Mouse (Mus musculus) lung, postnatal 25 days (tissue): Measurements from ENCODE around the gene Zbtb8b.
A peak's percentile ranks its signal among the peaks of the same experiment; 100 is the strongest.
"Not testable (repeated sequence)": the region's sequence is repeated elsewhere in the genome, so short reads cannot be mapped to it uniquely, and the experiment has no call there.

Experiments
- DNase-seq: peaks from one replicate; pipeline ENCODE4 v3.0.0; 2022; ENCODE audit warnings: low spot score

Gene Zbtb8b

DNA sequence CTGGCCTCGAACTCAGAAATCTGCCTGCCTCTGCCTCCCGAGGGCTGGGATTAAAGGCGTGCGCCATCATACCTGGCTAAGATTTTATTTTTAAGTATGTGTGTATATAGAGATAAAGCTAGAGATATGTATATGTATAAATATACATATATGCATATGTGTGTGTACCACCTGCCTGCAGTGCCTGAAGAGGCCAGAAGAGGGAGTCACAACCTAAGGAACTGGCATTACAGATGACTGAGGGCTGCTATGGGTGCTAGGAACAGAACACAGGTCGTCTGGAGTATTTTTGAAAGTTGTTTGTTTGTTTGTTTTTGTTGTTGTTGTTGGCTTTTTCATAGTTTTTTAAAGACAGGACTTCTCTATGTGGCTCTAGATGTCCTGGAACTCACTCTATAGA lies 24.8 kb downstream of the Zbtb8b start:
- DNase-seq, result no peak

DNA sequence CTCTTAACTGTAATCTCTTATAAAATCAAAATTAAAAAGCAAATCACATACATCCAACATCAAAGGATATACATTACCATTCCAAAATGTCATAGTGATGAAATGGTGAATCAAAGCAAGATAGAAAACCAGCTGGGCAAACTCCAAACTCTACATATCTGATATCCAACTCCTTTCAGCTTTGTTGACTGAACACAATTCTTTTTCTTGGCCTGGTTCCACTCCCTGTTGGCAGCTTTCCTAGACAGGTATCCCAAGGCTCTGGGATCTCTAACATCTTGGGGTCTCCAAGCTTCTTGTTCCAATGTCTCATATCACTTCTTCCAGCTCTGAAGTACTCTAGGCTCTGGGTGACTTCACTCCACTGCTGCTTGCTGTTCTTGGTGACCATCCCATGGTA lies 29.7 kb downstream of the Zbtb8b start:
- no peak for DNase-seq

DNA sequence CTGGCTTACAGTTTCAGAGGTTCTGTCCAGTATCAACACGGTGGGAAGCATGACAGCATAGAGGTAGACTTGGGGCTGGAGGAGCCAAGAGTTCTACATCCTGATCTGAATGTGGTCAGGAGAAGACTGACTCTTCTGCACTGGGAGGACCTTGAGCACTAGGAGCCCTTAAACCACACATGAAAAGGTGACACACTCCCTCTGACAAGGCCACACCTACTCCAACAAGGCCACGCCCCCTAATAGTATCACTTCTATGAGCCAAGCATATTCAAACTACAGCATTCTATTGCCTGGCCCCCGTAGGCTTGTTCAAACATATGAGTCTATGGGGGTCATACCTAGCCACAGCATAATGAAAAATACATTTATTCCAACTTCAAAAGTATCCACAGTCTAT lies 30.1 kb downstream of the Zbtb8b start:
- not testable (repeated sequence) for DNase-seq

GRCm38 (mm10) chr4:129406447-129406846 lies 34.2 kb downstream of the Zbtb8b start:
- DNase-seq, result peak; percentile 76

GRCm38 (mm10) chr4:129399813-129400212 lies 40.8 kb downstream of the Zbtb8b start:
- DNase-seq, result no peak

DNA sequence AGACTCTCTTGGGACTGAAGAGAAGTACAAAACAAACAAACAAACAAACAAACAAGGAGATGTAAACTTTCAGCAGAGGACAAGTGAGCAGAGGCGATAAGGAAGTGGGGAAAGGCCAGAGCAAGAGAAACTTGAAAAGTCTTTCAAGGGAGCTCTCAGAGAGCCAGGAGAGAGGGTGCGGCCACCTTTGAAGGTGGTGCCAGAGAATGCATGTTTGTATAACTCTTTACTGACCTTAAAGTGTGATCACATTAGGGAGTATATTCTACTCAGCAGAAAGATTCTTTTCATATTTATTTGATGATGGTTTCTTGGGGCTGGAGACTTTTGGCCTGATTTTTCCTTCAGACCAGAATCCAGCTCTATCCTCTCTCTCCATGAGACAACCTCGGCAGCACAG lies 43.7 kb downstream of the Zbtb8b start:
- DNase-seq, result peak; percentile 76

DNA sequence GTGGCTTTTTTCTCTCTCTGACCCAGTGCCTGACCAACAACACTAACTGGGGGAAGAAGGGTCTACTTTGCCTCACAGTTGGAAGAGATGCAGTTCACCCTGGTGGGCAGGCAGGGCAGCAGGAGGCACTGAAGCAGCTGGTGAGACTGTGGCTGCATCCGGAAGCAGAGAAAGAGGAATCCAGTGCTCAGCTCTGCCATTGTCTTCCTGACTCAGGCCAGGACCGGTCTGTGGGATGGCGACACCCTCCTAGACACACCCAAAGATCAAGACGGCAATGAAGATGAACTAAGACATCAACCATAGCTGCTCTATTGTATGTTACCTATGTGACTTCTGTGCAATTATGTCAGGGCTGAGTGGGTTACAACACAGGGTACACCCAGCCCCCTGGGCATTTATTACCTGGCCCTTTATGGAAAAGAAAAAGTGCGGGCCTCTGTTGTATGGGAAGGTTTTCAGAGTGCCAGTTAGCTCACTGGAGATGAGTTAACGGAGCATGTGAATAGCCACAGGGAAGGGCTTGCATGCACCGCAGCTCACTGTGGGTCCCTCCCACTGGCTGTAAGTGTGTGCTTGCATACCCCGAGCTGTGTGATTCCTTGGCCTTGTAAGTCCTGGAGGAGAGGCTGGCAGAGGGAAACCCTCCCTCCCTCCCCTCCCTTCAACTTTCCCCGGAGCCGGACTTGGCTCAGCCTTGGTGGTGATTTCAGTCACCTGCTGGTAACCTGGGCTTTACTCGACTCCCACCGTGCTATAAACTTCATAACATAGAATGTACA lies 46.4 kb downstream of the Zbtb8b start:
- DNase-seq, result no peak

DNA sequence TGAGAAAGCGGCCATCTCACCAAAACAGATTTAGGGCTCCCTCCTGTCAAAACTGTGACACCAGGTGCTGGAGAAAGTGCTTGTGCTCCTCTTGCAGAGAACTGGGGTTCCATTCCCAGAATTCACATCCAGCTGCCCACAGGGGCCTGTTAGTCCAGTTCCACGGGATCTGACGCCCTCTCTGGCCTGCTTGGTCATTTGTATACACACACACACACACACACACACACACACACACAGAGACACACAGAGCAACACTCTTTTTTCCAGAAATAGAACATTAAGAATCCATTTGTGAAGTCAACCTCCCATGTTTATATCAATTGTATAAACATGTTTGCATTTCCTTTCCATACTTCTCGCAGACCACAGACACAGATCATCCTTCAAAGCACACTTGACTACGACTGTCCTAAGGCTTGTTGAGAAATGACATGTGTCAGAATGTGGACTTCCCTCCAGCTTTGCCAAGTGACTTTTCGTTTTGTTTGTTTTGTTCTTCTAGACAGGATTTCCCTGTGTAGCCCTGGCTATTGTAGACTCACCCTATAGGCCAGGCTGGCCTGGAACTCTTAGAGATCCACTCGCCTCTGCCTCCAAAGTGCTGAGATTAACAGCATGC lies 49.6 kb downstream of the Zbtb8b start:
- DNase-seq, result no peak

GRCm38 (mm10) chr4:129390216-129390743 lies 50.4 kb downstream of the Zbtb8b start:
- DNase-seq, result no peak

GRCm38 (mm10) chr4:129388404-129388803 lies 52.2 kb downstream of the Zbtb8b start:
- DNase-seq, result no peak

GRCm38 (mm10) chr4:129386989-129387388 lies 53.7 kb downstream of the Zbtb8b start:
- DNase-seq, result no peak

DNA sequence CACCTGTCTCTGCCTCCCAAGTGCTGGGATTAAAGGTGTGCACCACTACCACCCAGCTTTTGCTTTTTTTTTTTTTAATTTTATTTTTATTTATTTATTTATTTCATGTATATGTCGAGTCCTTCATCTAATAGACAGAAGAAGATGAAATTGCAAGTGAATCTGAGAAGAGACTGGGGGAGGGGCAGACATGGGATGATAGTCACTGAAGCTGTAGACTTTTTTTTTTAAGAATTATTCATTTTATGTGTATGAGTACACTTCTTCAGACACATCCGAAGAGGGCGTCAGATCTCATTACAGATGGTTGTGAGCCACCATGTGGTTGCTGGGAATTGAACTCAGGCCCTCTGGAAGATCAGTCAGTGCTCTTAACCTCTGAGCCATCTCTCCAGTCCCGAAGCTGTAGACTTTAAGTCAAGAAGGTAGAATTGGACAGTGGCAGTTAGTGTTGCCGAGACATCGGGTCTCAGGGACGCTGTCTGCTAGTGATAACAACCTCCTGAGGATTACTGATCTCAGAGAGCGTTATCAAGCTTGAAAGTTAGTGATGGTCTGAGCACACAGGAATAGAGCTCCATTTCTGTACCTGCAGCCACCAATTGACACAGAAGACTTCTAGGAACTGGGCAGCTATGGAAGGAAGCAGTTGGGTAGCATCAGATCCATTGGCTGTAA lies 54.2 kb downstream of the Zbtb8b start:
- DNase-seq, result no peak

GRCm38 (mm10) chr4:129385685-129386084 lies 55.0 kb downstream of the Zbtb8b start:
- no peak for DNase-seq

GRCm38 (mm10) chr4:129384440-129384839 lies 56.2 kb downstream of the Zbtb8b start:
- DNase-seq, result peak; percentile 76

- DNase-seq, result no peak
Observed at GRCm38 (mm10) chr4:129383586-129383985, 57.1 kb downstream of the Zbtb8b start.

DNA sequence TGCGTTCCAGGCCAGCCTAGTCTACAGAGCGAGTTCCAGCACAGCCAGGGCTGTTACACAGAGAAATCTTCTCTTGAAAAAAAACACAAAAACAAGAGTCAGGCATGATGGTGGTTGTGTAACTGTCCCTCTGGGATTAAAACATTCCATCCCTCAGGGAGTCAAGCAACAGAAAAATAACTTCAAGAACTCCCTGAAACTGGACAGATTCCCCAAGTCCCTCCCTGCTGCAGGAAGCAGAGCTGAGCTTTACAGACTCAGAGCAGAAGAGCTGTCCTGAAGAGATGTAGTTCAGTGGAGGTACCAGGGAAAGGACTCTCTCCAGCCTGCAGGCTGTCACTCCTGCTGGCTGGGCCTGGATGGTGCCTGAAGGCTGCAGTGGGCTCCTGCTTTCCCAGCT lies 58.2 kb downstream of the Zbtb8b start:
- no peak for DNase-seq

GRCm38 (mm10) chr4:129382029-129382428 lies 58.6 kb downstream of the Zbtb8b start:
- DNase-seq, result no peak

DNA sequence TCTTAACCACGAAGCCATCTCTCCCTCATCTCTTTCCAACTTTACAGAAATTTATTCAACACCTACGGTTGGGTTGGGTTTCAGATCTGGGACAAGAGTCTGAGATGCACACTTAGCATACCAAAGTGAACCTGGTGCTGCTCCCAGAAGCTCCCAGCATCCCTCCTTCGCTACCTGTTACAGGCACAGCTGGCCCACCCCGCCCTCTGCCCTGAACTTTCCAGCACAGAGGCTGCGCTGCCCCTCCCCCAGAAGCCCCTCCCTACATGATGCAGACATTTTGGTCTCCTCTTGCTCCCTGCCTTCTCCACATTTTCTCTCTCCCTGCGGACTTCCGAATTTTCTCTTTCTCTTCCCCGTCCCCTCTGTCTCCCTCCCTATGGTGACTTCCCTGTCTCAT lies 59.5 kb downstream of the Zbtb8b start:
- no peak for DNase-seq

DNA sequence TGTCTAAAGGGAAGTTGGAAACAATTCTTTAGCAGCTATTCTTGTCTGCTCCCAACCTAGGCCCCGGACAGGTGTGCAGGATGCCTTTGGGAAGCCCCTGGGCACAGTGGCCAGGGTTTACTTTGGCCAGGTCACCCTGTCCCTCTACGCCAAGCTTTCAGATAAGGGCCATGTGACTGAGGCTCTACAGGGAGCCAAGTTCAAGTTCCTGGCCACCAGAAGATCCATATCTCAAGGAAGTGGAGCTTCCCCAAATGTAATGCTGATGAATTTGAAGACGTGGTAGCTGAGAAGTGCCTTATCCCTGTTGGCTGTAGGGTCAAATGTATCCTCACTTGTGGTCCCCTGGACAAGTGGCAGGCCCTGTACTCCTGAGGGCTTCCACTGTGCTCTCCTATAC lies 60.8 kb downstream of the Zbtb8b start:
- no peak for DNase-seq

GRCm38 (mm10) chr4:129377601-129378390 lies 62.9 kb downstream of the Zbtb8b start, which contains the start of gene Zbtb8a:
TSS of gene Zbtb8a (minus strand) at chr4:129378116.
- DNase-seq, result peak; percentile 32

- DNase-seq, result peak; percentile 38
Observed at GRCm38 (mm10) chr4:129376961-129377545, 63.6 kb downstream of the Zbtb8b start.

DNA sequence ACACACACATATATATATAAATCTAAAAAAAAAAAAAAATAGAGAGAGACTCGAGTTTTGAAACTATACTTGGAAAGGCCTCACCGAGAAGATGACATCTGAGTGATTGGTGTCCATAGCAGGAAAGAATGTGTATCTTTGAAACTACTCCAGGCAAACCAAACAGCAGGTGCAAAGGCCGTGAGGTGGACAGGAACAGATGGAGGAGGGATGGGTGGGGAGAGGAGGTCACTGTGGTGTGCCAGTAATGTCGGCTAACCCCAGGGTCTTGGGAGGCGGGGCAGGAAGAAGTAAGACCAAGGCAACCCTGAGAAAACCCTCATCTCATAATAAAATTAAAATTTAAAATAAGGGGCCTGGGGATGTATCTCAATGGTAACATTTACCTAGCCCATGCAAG lies 64.8 kb downstream of the Zbtb8b start:
- DNase-seq, result no peak
